Mouse (Mus musculus) spleen, adult 2 months (tissue): Measurements from ENCODE around the gene Rmi2.

ENCODE experiments used
- CTCF ChIP-seq: fragments of 200-500 bp; IDR thresholded peaks from 2 replicates; pipeline ENCODE4 v1.5.1; 2011; ENCODE audit warnings: mild to moderate bottlenecking, inconsistent platforms; ENCODE audit not compliant: insufficient read depth, insufficient read length, insufficient replicate concordance; ENCODE audit errors: extremely low read depth
- POLR2A ChIP-seq: fragments of 200-500 bp; IDR thresholded peaks from 2 replicates; pipeline ENCODE4 v1.6.1; 2011; ENCODE audit warnings: low read depth, low read length, inconsistent platforms

GRCm38 (mm10) chr16:10940661-10941060, 105.8 kb downstream of the Rmi2 start:
- TF ChIP-seq CTCF, result no peak
- TF ChIP-seq POLR2A, result no peak
